Mouse (Mus musculus) CD4-positive, CD25-positive, alpha-beta regulatory T cell, adult 4 months (primary cell): ENCODE results near the gene Rpl13. TPM values are rescaled to one million over a fixed set of nuclear protein-coding genes. Genes with fewer than 3 reads are reported as not detected.

Source experiments
- ATAC-seq: one replicate; pipeline ENCODE4 v1.8.0; 2017
- polyA plus RNA-seq, 2 experiments: library from polyadenylated mRNA; unstranded; fragments of 100-300 nt; shearing (Covaris generic); gene quantifications; one replicate each; pipeline ENCODE4 v1.2.1; 2017

The Rpl13 gene
- polyA plus RNA-seq, 2 experiments from 2014 or later: 2,671 to 2,712 TPM

GRCm38 (mm10) chr8:123108010-123108409 lies 5.9 kb downstream of the Rpl13 start:
- no peak for ATAC-seq

GRCm38 (mm10) chr8:123108953-123109352 lies 6.8 kb downstream of the Rpl13 start:
- no peak for ATAC-seq

GRCm38 (mm10) chr8:123110649-123111048 lies 8.5 kb downstream of the Rpl13 start:
- ATAC-seq: peak; percentile 67

GRCm38 (mm10) chr8:123112892-123113291 lies 10.7 kb downstream of the Rpl13 start:
- ATAC-seq: no peak

GRCm38 (mm10) chr8:123113908-123114469 lies 11.8 kb downstream of the Rpl13 start:
- ATAC-seq: peak; percentile 58

GRCm38 (mm10) chr8:123114644-123115043 lies 12.5 kb downstream of the Rpl13 start:
- ATAC-seq: no peak

GRCm38 (mm10) chr8:123117127-123117731 lies 15.1 kb downstream of the Rpl13 start, which contains the start of gene Cpne7:
Cpne7 (plus strand) TSS chr8:123117374.
- peak; percentile 27 for ATAC-seq

GRCm38 (mm10) chr8:123117744-123118143 lies 15.6 kb downstream of the Rpl13 start:
- ATAC-seq: no peak

GRCm38 (mm10) chr8:123122059-123122458 lies 19.9 kb downstream of the Rpl13 start:
- no peak for ATAC-seq

- ATAC-seq: no peak
Measured at GRCm38 (mm10) chr8:123122670-123123069, 20.5 kb downstream of the Rpl13 start.

- ATAC-seq: no peak
Measured at GRCm38 (mm10) chr8:123126193-123126816, 24.2 kb downstream of the Rpl13 start.

- no peak for ATAC-seq
Measured at GRCm38 (mm10) chr8:123131041-123131440, 28.9 kb downstream of the Rpl13 start.

GRCm38 (mm10) chr8:123132953-123133352 lies 30.8 kb downstream of the Rpl13 start:
- no peak for ATAC-seq

- ATAC-seq: no peak
Measured at GRCm38 (mm10) chr8:123134149-123134713, 32.1 kb downstream of the Rpl13 start.

GRCm38 (mm10) chr8:123135406-123135805 lies 33.3 kb downstream of the Rpl13 start:
- no peak for ATAC-seq

- ATAC-seq: no peak
Measured at GRCm38 (mm10) chr8:123135806-123136205, 33.7 kb downstream of the Rpl13 start.

- no peak for ATAC-seq
Measured at GRCm38 (mm10) chr8:123136287-123136686, 34.1 kb downstream of the Rpl13 start.

- ATAC-seq: no peak
Measured at GRCm38 (mm10) chr8:123137645-123138077, 35.5 kb downstream of the Rpl13 start.

- no peak for ATAC-seq
Measured at GRCm38 (mm10) chr8:123138741-123139140, 36.6 kb downstream of the Rpl13 start.

- no peak for ATAC-seq
Measured at GRCm38 (mm10) chr8:123141741-123142462, 39.8 kb downstream of the Rpl13 start.

- no peak for ATAC-seq
Measured at GRCm38 (mm10) chr8:123145279-123145678, 43.1 kb downstream of the Rpl13 start.

- ATAC-seq: no peak
Measured at GRCm38 (mm10) chr8:123146390-123146789, 44.2 kb downstream of the Rpl13 start.

GRCm38 (mm10) chr8:123150737-123151171 lies 48.6 kb downstream of the Rpl13 start:
- no peak for ATAC-seq
